ENCODE assay signal across 9 mouse cellular contexts in the genomic region with DNA sequence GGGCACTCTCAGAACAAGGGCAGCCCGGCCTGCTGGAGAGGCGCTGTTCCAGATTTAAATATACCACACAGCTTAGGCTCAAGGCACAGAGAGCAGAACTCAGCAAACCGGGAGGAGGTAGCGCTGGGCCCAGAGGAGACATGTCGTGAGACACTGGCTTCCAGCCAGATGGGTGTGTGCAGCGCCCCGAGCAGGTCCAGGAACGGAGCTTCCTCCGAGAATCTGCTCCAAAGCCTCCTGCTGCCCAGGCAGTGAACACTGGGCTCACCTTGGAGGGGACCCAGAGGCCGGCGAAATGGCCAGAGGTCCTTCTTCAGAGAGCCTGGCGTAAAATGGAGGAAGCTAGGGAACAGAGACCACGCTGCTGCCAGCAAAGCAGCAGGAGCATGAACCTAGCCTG.
A peak's percentile ranks its signal among the peaks of the same experiment; 100 is the strongest.
DNase-seq lines count a peak whose midpoint lies in the region; ATAC-seq and TF ChIP-seq lines count a peak whose summit lies in the region.
"Had no signal": no experiment of that assay in that cellular context is flagged by ENCODE, and none has a peak within 500 bp of the region (broad histone marks: within the 10 kb centered on the region; RNA-seq: fewer than 3 reads in every experiment).

No protein-coding gene starts in this region.

- 0 out of 2 replicates have a peak, but pooled peaks have one; percentile 44 for ATAC-seq in embryonic facial prominence, embryonic 14.5 days (ENCODE audit: low read depth)
- ATAC-seq in hindbrain, embryonic 12.5 days (ENCODE audit: low FRiP score): peak; percentile 48; the same call in 1 of the 2 replicates
- peak; percentile 39 for ATAC-seq in lung, postnatal 0 days

- no peaks in the 10 kb centered on the region for H3K4me1 ChIP-seq in embryonic facial prominence, embryonic 14.5 days (ENCODE audit: control insufficient read depth, insufficient read depth, low read length)
- no peaks in the 10 kb centered on the region; the same call in 1 of the 2 replicates for H3K4me1 ChIP-seq in embryonic facial prominence, embryonic 10.5 days
- peaks cover 6% of the 10 kb centered on the region; the same call in 1 of the 2 replicates for H3K4me1 ChIP-seq in hindbrain, embryonic 12.5 days
- no peaks in the 10 kb centered on the region for H3K4me1 ChIP-seq in lung, postnatal 0 days (ENCODE audit: insufficient read depth, low read depth, low read length)
- H3K4me1 ChIP-seq in thymus, adult 2 months (replicated peaks; ENCODE audit: control insufficient read depth, insufficient read depth, low read length): no peaks in the 10 kb centered on the region

- H3K4me3 ChIP-seq in embryonic facial prominence, embryonic 14.5 days (ENCODE audit: low read depth, low read length): no peak overlapping the region
- H3K4me3 ChIP-seq in embryonic facial prominence, embryonic 10.5 days: no peak overlapping the region
- no peak overlapping the region for H3K4me3 ChIP-seq in hindbrain, embryonic 12.5 days
- H3K4me3 ChIP-seq in lung, postnatal 0 days (ENCODE audit: low read depth, low read length): no peak overlapping the region
- no peak overlapping the region for H3K4me3 ChIP-seq in thymus, adult 2 months (ENCODE audit: control insufficient read depth, insufficient read depth, low read length)
- H3K4me3 ChIP-seq: myocyte had no signal

- H3K9me3 ChIP-seq in embryonic facial prominence, embryonic 14.5 days (ENCODE audit: control insufficient read depth, low read length): peaks cover 6% of the 10 kb centered on the region; the same call in 1 of the 2 replicates
- H3K9me3 ChIP-seq in embryonic facial prominence, embryonic 10.5 days: peaks cover 4% of the 10 kb centered on the region; the same call in 1 of the 2 replicates
- no peaks in the 10 kb centered on the region for H3K9me3 ChIP-seq in hindbrain, embryonic 12.5 days (replicated peaks)
- H3K9me3 ChIP-seq in lung, postnatal 0 days (ENCODE audit: low read length): no peaks in the 10 kb centered on the region

- no peak overlapping the region for H3K4me2 ChIP-seq in embryonic facial prominence, embryonic 14.5 days (ENCODE audit: low read depth, low read length)
- H3K4me2 ChIP-seq in hindbrain, embryonic 12.5 days (replicated peaks): no peak overlapping the region
- H3K4me2 ChIP-seq in lung, postnatal 0 days (replicated peaks; ENCODE audit: low read depth, low read length): no peak overlapping the region

- no peak overlapping the region for H3K9ac ChIP-seq in embryonic facial prominence, embryonic 14.5 days (ENCODE audit: low read depth, low read length)
- H3K9ac ChIP-seq in hindbrain, embryonic 12.5 days: no peak overlapping the region
- H3K9ac ChIP-seq in lung, postnatal 0 days (replicated peaks; ENCODE audit: low read depth): no peak overlapping the region

- H3K27ac ChIP-seq in embryonic facial prominence, embryonic 14.5 days (replicated peaks; ENCODE audit: low read depth, low read length): no peak overlapping the region
- H3K27ac ChIP-seq in embryonic facial prominence, embryonic 10.5 days (replicated peaks): no peak overlapping the region
- peak overlapping the region; percentile 12; the same call in 1 of the 2 replicates for H3K27ac ChIP-seq in hindbrain, embryonic 12.5 days
- no peak overlapping the region for H3K27ac ChIP-seq in lung, postnatal 0 days (ENCODE audit: low read length)
- H3K27ac ChIP-seq in thymus, adult 2 months (ENCODE audit: control insufficient read depth, insufficient read depth, low read length): no peak overlapping the region

- TF ChIP-seq POLR2A in thymus, adult 2 months (IDR thresholded peaks at IDR 0.05; ENCODE audit: control insufficient read depth, extremely low read depth, insufficient read depth, low read length, poor library complexity): no peak

- peak; percentile 22; the same call in 1 of the 2 replicates for TF ChIP-seq CTCF in lung, postnatal 0 days (IDR thresholded peaks at IDR 0.05)
- no peak for TF ChIP-seq CTCF in thymus, adult 2 months (IDR thresholded peaks at IDR 0.05; ENCODE audit: borderline replicate concordance, control insufficient read depth, extremely low read depth, insufficient read depth, low read length, poor library complexity)

- no peaks in the 10 kb centered on the region for H3K27me3 ChIP-seq in embryonic facial prominence, embryonic 14.5 days (replicated peaks; ENCODE audit: control insufficient read depth, insufficient read depth, low read length)
- no peaks in the 10 kb centered on the region for H3K27me3 ChIP-seq in embryonic facial prominence, embryonic 10.5 days (replicated peaks; ENCODE audit: low read depth, poor library complexity, severe bottlenecking)
- H3K27me3 ChIP-seq in hindbrain, embryonic 12.5 days: no peaks in the 10 kb centered on the region; the same call in 1 of the 2 replicates
- H3K27me3 ChIP-seq in lung, postnatal 0 days (replicated peaks; ENCODE audit: insufficient read depth, low read length): no peaks in the 10 kb centered on the region
- no peaks in the 10 kb centered on the region for H3K27me3 ChIP-seq in thymus, adult 2 months (ENCODE audit: control insufficient read depth, insufficient read depth, low read length)

- DNase-seq in embryonic facial prominence, embryonic 14.5 days (ENCODE audit: low spot score): peak; percentile 57
- no peak for DNase-seq in embryonic facial prominence, embryonic 10.5 days (ENCODE audit: low spot score)
- DNase-seq in right cerebral cortex, postnatal 4 days: peak; percentile 21
- DNase-seq in right cerebral cortex, adult 18-20 months: no peak
- DNase-seq in lung, postnatal 0 days (ENCODE audit: low spot score): peak; percentile 46
- DNase-seq in thymus, adult 2 months: no peak
- DNase-seq in thymus, postnatal 25 days: no peak

- TF ChIP-seq EP300 in lung, postnatal 0 days (IDR thresholded peaks at IDR 0.05): no peak

- WGBS in embryonic facial prominence, embryonic 14.5 days: 54% methylated on average over 13 of the region's 13 CpGs
- WGBS in embryonic facial prominence, embryonic 10.5 days: 76% methylated on average over 13 of the region's 13 CpGs
- WGBS in hindbrain, embryonic 12.5 days: 68% methylated on average over 13 of the region's 13 CpGs
- 38% methylated on average over 13 of the region's 13 CpGs for WGBS in lung, postnatal 0 days
- WGBS in thymus, adult 2 months: 77% methylated on average over 13 of the region's 13 CpGs

- no peaks in the 10 kb centered on the region for H3K36me3 ChIP-seq in embryonic facial prominence, embryonic 14.5 days (ENCODE audit: control insufficient read depth, insufficient read depth, low read length)
- no peaks in the 10 kb centered on the region for H3K36me3 ChIP-seq in embryonic facial prominence, embryonic 10.5 days (replicated peaks)
- no peaks in the 10 kb centered on the region for H3K36me3 ChIP-seq in hindbrain, embryonic 12.5 days
- no peaks in the 10 kb centered on the region for H3K36me3 ChIP-seq in lung, postnatal 0 days (ENCODE audit: insufficient read depth, low read length)
- no peaks in the 10 kb centered on the region for H3K36me3 ChIP-seq in thymus, adult 2 months (ENCODE audit: control insufficient read depth, insufficient read depth, low read length)

Comparison
In these comparisons a context has a peak if more than half of its experiments do, and no peak if none do; other contexts are left out.
1. DNase-seq: peak in embryonic facial prominence, embryonic 14.5 days (single experiment), right cerebral cortex, postnatal 4 days (single experiment) and lung, postnatal 0 days (single experiment); none in embryonic facial prominence, embryonic 10.5 days (single experiment), right cerebral cortex, adult 18-20 months (single experiment), thymus, adult 2 months (single experiment) and thymus, postnatal 25 days (single experiment).
2. Peak in every context shown above with its lines, with median percentiles within 50 percentile points of each other: ATAC-seq.